Mouse (Mus musculus) CD4-positive naive resting alpha-beta T cell, adult 57 days (primary cell): ENCODE data around the gene Spag7. TPM values are rescaled to one million over a fixed set of nuclear protein-coding genes. Genes with fewer than 3 reads are reported as not detected.

Experiments used
- total RNA-seq: library from RNA; stranded (reverse); gene quantifications from one replicate; pipeline ENCODE4 v1.2.4, GENCODE M21; 2023

The Spag7 gene
- 23.4 TPM for total RNA-seq

GRCm38 (mm10) chr11:70668771-70669505 lies at the start of gene Spag7:
Spag7 (minus strand) TSS chr11:70669416.

DNA sequence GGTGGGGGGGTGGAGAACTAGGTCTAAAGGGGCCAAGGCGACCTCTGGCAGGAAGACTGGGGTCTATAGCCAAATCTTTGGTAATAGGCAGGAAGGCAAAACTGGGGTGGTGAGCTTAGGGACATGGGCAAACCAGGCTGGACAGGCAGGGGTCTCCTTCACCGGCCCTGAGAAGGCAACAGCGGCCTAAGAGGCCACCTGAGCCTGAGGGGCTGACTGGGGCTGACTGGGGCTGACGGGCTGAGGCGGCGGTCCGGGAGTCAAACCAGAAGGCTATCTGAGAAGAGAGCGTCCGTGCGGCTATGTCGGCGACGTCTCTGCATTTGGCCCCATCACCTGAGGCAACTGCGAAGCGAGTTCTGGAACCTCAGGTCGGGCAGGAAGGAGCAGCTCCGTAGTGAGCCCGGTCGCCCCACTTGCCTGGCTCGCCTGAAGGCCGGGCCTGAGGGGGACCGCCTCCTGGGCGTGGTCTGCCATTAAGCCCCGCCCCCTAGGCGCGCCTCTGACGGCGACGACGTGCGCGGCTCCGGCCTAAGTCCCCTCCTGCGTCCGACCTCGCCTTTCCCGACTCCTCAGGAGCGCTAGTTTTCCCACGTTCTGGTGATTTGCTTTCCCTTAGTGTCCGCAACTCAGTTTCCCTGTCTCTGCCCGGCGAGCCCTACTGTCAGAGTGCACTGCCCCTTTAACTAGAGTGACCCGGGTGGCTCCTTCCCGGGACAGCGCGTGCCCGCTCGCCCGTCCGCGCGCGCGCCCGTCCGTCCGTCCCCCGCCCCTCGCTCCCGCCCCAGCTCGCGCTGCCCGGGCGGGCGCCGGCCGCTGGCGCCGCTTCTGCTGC lies 30.7 kb upstream of the Spag7 start, which contains the start of the genes Inca1 and Kif1c:
TSS of gene Inca1 (minus strand) at position 434 of the 835 bp plus-strand sequence.
TSS of gene Kif1c (plus strand) at position 827 of the 835 bp plus-strand sequence.

DNA sequence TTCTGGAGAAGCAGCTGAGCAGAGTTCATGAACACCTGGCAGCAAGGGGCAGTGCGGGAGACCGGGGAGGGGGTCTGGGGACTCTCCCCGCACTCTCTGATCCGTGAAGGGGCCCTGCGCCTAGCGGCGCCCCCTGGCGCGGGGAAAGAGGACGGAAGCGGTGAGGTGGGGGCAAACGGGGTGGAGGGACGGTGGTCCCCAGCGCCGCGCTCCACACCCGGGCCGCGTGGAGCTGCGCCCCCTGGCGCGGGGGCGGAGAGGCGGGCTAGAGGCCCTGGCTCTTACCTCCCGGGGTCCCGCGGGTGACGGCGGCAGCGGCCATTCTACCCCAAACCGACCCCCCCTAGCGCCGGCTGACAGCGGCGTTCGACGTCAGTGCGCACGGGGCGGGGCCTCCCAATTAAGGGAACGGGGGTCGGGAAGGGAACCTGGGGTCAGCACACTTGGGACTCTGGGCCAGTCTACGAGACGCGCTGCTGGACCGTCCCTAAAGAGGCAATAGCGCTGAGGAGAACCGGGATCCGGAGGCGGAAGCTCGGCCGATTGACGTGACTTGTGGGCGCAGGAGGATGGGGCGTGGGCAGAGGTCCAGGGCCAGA lies 18.5 kb upstream of the Spag7 start, which contains the start of gene Camta2:
TSS of gene Camta2 (minus strand) at position 505 of the 599 bp plus-strand sequence.

GRCm38 (mm10) chr11:70656964-70657363 lies 12.3 kb downstream of the Spag7 start, which contains the start of gene Eno3:
Eno3 (plus strand) TSS chr11:70657202.

DNA sequence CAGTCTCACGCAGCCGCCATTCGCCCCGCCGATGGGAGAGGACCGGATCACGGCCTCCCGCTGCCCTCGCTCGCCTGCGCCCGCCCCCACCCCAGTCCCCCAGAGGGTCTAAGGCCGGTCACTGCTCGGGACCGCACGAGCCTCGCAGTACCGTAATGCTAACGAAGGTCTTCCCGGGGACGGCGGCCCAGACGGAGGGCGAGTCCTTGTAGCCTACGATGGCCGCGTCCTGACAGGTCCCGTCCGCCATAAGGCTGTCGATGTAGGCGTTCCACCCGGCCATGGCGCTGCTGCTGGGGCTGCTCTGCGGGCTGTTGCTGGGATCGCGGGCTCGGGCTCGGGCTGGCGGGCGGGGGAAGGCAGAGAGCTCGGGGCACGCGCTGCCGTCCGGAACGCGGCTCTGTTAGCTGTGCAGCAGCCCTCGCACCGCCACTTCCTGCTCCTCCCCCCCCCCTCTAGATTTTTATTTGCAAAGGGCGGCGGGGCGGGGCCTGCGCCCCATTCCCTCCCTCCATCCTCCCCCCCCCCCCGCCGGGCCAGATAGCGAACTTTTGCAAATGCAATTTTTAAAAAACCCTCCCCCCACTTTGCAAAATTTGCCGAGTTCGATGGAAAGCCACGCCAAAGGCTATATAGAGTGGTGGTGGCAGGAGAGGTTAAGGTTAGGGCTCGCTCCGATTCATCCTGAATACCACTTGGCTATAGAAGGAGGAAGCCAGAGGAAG lies 14.9 kb downstream of the Spag7 start, which contains the start of gene Pfn1:
TSS of gene Pfn1 (minus strand) at position 447 of the 725 bp plus-strand sequence.

GRCm38 (mm10) chr11:70646691-70647650 lies 22.2 kb downstream of the Spag7 start, which contains the start of the genes Rnf167 and Slc25a11:
Rnf167 (plus strand) TSS chr11:70647235.
Slc25a11 (minus strand) TSS chr11:70647479.

GRCm38 (mm10) chr11:70638714-70639278 lies 30.4 kb downstream of the Spag7 start, which contains the start of gene Gp1ba:
Gp1ba (plus strand) TSS chr11:70639122.

DNA sequence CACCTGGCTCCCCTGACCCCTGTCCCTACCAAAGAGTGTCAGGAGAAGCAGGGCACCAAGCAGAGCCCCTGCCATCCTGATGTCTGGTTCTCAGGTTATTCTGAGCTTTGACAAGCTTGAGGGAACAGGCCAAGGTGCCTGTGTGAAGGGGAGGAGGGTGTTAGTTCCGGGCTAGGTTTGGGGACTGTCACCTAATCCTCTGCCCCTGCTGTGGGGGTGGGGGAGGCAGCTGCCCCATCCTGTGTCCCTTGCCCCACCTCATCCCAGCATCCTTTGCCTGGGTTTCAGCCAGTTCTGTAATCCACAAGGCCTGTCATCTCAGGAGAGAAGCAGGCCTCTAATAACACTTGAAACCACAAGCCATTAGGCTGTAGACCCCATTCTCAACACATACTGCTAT lies 50.1 kb downstream of the Spag7 start, which contains the start of gene Chrne:
TSS of gene Chrne (minus strand) at position 116 of the 400 bp plus-strand sequence.

GRCm38 (mm10) chr11:70615516-70616093 lies 53.6 kb downstream of the Spag7 start, which contains the start of gene 4930544D05Rik:
4930544D05Rik (plus strand) TSS chr11:70615848.

Other genes with a start within 250 kb of the Spag7 start
- 347 TPM for gene Arrb2, start 236.8 kb downstream of the Spag7 start, total RNA-seq
- 39.9 TPM for gene Med11, start 217.5 kb downstream of the Spag7 start, total RNA-seq
- gene Zmynd15, start 210.0 kb downstream of the Spag7 start, total RNA-seq: 1.1 TPM
- 2.3 TPM for gene Cxcl16, start 209.4 kb downstream of the Spag7 start, total RNA-seq
- 1.5 TPM for gene Tm4sf5, start 164.2 kb downstream of the Spag7 start, total RNA-seq
- not detected for gene Vmo1, start 154.8 kb downstream of the Spag7 start, total RNA-seq
- gene Gltpd2, start 150.2 kb downstream of the Spag7 start, total RNA-seq: not detected
- 129 TPM for gene Psmb6, start 144.0 kb downstream of the Spag7 start, total RNA-seq
- gene Gm40193, start 136.5 kb downstream of the Spag7 start, total RNA-seq: not detected
- gene Pld2, start 129.4 kb downstream of the Spag7 start, total RNA-seq: 7.3 TPM
- 201 TPM for gene Mink1, start 106.5 kb downstream of the Spag7 start, total RNA-seq
- gene 4930544D05Rik, start 53.6 kb downstream of the Spag7 start, total RNA-seq: 1.0 TPM
- gene Chrne, start 50.2 kb downstream of the Spag7 start, total RNA-seq: 3.2 TPM
- gene Gp1ba, start 30.3 kb downstream of the Spag7 start, total RNA-seq: not detected
- gene Rnf167, start 22.2 kb downstream of the Spag7 start, total RNA-seq: 233 TPM
- 53.6 TPM for gene Slc25a11, start 21.9 kb downstream of the Spag7 start, total RNA-seq
- 1,552 TPM for gene Pfn1, start 14.8 kb downstream of the Spag7 start, total RNA-seq
- gene Eno3, start 12.2 kb downstream of the Spag7 start, total RNA-seq: 29.3 TPM
- gene Camta2, start 18.7 kb upstream of the Spag7 start, total RNA-seq: 37.9 TPM
- gene Inca1, start 30.7 kb upstream of the Spag7 start, total RNA-seq: 0.62 TPM
- gene Kif1c, start 31.1 kb upstream of the Spag7 start, total RNA-seq: 26.1 TPM
- gene Zfp3, start 94.8 kb upstream of the Spag7 start, total RNA-seq: 2.7 TPM
- 1.5 TPM for gene Scimp, start 143.2 kb upstream of the Spag7 start, total RNA-seq
- gene Rabep1, start 175.4 kb upstream of the Spag7 start, total RNA-seq: 34.7 TPM